Mouse (Mus musculus) spleen, postnatal 4 days (tissue): ENCODE data around the gene Bmt2.

Source experiments
- DNase-seq, 2 experiments: peaks; one replicate each; pipeline ENCODE4 v3.0.0; 2022; ENCODE audit warnings: low spot score in 2 of 2

The Bmt2 gene

DNA sequence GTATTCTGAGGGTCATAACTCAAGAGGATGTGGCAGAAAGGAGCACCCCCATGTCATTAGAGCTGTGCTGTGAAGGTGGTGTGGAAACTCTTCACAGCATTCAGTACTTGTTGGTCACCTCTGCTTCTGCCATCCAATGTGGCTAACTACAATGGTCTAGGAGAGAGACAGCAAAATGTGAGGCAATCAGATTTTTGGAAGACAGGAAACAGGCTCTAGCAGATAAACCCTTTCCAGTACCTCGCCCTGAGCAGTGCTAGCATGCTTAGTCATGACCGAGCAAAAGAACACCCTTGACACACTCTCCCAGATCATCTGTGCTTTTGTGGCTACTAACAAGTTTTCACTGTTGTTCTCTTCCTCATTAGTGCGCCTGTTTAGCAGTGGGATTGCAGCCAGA is 60.7 kb downstream of the Bmt2 start:
- DNase-seq = no peak

DNA sequence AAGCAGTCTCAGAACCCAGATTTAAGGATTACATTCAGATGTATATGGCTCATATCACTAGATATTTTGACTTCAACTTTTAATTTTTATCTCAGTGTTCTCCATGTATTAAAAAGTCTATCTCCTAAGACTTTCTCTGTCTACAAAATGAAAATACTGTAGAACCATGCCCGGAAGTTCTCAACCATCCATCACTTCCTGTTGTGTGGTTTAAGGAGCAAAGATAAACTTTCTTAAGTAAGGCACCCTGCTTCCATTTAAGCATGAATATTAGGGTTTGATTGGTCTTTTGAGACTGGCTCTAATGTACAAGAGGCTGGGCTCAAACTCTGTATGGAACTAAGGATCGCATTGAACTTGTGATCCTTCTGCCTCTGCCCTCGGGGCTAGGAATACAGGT is 63.2 kb downstream of the Bmt2 start:
- DNase-seq = no peak

DNA sequence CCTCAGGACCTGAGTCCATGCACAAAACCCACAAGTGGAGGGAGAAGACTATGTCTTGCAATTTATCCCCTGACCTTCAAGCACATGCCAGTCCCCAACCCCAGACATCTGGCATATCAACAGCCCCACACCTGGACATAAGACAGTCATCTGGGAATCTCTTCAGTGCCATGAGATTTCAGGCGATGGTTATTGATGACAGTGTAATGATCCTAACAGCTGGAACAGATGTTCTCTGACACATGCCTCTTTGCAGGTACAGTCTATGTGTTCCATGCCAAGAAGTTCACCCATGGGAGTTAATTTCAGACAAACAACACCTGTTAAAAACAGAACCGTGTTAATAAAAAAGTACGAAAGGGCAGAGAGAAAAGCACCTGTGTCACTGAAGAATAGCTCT is 64.1 kb downstream of the Bmt2 start:
- DNase-seq = no peak

GRCm38 (mm10) chr6:13610869-13611268 is 66.9 kb downstream of the Bmt2 start:
- no peak for DNase-seq

DNA sequence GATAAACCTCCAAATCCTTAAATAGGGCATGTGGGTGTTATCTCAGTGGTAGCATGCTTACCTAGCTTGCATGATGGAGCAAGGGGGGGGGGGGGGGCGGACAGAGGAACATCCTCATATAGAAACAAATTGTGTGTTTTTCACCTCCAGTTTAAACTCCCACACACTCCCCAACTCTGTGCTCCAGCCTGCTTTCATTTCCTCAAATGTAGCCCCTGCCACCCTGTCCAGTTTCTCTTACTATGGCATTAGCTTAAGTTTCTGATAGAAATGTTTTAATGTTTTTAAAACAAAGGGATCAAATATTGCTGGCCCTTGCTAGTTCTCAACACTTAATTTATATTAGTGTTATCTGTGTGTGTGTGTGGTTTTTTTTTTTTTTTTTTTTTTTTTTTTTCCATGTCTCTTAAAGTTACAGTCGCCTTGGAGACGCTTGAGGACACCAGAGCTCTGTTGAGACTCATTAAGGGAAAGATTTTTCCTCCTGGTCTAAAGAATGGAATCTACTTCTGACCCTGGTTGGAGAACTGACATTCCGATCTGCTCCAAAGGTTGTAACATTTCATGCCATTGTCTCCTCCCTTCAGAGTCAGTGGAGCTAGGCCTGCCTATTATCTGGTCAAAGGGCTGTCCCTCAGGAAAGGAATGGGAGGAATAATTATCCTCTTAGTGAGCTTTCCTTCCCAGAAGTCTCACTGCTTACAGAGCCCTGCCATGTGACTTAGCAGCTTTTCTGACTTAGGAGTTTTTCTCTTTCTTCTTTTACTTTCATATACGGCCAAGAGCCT is 68.2 kb downstream of the Bmt2 start:
- no peak for DNase-seq

- DNase-seq = peak; percentile 91 to 97
Observed at GRCm38 (mm10) chr6:13607621-13608493, 69.9 kb downstream of the Bmt2 start, which contains the start of gene Tmem168. TSS of gene Tmem168 (minus strand) at chr6:13608100.

GRCm38 (mm10) chr6:13606921-13607620 is 70.7 kb downstream of the Bmt2 start:
- DNase-seq = no peak

DNA sequence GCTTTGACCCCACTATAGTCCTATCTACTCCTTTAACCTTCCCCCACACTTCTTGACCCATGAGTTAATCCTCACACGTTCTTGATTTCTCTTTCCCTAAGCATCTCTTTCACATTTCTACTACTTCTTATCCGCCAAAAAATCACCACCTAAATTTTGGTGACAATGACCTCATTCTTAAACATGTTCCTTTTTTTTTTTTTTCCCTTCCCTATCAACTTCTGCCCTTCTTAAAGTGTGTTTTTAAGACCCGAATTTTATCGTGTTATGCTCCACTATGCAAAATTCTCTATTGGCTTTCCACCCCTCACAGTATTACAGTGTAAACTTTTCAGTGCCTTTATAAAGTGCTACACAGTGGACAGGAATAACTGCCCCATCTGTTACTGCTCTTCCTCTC is 71.4 kb downstream of the Bmt2 start:
- no peak for DNase-seq

DNA sequence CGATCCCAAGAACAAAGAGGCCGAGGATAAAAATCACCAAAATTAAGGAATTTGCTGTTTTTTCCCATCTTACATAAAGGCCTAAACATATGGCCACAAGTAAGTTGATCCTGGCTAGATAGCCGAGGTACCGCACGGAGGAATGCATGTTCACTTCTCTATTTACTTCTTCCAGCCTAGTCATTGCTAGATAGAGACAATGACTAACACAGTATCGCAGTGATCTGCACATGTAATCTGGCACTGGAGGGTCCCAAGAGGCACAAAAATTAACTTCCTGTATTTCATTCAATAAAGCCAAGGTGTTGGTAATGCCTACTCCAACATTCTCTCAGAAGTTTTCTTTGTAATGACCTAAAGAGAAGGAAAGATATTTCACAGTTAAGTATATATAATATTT is 74.6 kb downstream of the Bmt2 start:
- DNase-seq = no peak

DNA sequence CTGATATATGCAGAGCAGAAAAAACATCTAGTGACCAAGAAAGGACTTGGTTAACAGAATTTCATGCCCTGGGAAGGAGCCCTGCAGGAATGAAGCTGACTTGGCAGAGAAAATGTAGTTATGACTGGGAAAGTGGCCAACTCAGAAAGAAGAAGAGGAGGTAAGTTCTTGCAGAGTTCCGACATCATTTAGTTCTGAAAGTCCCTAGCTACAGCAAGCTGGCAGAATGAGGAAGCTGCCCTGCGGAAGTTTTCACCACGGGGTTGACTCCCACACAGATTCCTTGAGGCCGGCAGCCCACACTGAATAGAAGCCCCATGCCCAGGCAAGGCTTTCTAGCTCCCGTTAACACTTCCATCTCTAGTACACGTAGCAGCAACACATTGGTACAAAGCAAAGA is 76.2 kb downstream of the Bmt2 start:
- peak; percentile 42 to 65 for DNase-seq

DNA sequence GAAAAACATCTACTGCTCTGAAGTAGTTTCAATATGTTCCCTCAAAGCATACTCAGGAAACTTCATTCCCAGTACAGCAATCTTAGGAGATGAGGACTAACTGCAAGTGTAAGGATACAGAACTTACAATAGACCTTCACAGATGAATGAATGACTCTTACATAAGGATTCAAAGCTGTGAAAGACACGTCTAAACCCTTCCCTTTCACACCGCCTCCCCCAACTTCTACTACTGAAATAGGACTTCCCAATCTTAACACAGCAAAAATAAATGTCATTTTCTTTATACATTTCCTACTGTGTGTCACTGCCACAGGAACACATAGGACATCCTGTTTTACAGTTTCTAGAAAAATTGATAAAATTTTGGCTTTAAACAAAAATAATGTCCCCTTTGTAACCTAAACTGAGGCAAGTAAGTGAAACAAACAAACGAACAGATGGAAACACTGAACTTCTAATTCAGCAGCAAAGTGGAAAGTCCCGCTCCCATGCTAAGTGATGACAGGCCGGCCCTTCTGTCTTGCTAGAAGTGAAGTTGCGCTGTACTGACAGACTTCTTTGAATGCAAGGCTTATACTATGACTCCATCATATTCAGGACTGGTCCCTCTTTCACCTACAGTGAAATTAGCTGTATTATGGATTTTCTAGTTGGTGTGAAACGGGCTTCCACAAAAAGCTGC is 79.4 kb downstream of the Bmt2 start:
- no peak for DNase-seq

GRCm38 (mm10) chr6:13592729-13593345 is 84.9 kb downstream of the Bmt2 start:
- DNase-seq = no peak

- no peak for DNase-seq
Observed at GRCm38 (mm10) chr6:13586560-13586959, 91.2 kb downstream of the Bmt2 start.

DNA sequence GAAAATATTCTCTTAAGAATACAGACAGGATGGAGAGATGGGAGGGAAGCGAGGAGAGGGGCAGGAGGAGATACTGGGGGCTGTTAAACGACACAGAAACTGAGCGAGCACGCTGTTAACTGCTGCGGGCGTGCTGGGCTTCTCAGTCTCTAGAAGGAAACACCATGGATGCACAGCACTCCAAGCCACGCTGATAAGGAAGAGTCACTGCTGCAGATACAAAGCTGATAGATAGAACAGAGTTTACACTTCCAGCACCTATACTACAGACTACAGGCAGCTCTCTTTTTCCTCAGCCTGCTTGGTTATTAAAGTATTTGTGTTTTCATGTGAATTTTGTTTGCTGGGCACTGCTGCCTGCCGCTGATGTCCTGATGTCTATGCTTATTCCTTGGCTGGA is 91.6 kb downstream of the Bmt2 start:
- no peak for DNase-seq

DNA sequence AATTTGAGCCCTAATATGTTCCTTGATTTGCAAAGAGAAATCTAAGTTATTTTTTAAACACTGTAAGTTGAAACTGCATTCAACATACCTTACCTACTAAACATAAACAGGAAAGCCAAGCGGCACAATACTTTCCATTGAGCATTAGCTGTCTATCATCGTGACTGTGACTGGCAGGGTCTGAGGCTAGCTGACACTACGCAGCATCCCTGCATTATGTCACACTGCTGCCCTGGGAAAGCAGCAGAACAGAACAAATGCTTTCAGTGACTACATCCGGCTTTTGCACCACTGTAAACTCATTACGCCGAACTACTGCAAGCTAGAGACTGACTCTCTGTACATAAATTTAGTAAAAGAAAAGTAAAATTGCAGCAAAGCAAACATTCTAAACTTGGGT is 93.0 kb downstream of the Bmt2 start:
- no peak for DNase-seq

DNA sequence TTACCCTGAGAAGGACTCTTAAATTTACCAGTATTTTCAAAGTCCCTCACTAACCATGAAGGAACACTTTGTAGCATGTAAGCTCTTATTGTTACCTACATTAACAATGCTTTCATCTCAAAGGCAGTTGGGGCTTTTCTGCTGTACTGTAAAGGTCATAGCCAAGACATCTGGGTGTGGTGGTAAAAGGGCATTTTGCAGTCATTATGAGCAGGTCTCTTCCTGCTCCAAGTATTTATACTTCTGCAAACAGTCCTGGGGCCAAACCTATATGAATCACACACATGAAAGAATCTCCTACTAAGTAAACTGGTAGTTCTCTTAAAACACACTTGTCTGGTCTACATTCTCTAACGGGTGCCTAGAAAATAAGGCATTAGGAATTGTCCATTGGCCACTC is 95.7 kb downstream of the Bmt2 start:
- no peak for DNase-seq
